Mouse (Mus musculus) lung, adult 2 months (tissue): ENCODE measurements around the gene Tnf.

Experiments used
- CTCF ChIP-seq: fragments of 200-500 bp; IDR thresholded peaks from 2 replicates; pipeline ENCODE4 v1.5.1; 2011; ENCODE audit warnings: mild to moderate bottlenecking, low read length, control low read depth; ENCODE audit not compliant: insufficient read depth
- POLR2A ChIP-seq: fragments of 200-500 bp; IDR thresholded peaks from 2 replicates; pipeline ENCODE4 v1.6.1; 2011; ENCODE audit warnings: low read depth, mild to moderate bottlenecking, control low read depth, low read length, borderline replicate concordance; ENCODE audit errors: extremely low read depth

- TF ChIP-seq CTCF (no peak), POLR2A (no peak)
These were observed 29.2 kb upstream of the Tnf start for GRCm38 (mm10) chr17:35231022-35231421.
